17 mouse cellular contexts compared by ENCODE assay signal in the genomic region with DNA sequence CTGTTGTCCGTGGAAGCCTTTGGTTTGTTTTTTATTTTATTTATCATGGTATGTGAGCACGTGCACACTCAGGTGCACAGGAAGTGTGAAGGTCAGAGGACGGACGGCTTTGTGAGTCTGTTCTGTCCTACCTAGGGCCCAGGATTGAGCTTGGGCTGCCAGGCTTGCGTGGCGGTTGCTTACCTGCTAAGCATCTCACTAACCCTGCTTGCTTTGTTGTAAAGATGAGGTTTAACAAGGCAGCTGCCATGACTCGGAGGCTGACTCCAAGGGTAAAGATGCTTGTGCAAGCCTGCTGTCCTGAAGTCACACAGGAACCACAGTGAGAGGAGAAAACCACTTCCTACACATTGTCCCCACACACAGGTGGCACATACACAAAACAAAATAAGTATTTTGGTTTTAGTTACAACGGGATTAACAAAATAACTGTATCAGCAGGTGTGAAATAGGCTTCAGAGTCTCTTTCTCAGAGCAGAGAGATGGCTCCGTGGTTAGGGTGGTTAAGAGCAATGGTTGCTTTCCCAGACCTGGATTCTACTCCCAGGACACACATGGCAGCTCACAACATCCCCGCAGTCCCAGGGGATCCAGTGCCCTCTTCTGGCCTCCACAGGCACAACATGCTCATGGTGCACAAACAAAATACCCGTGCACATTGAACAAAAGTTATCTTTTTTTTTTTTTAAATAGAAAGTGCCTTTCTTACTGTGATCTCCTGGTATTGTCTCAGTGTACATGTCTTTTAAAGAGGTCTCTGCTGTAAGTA. TPM values are rescaled to one million over a fixed set of nuclear protein-coding genes. Genes with fewer than 3 reads are reported as not detected.
A peak's percentile ranks its signal among the peaks of the same experiment; 100 is the strongest.
DNase-seq lines count a peak whose midpoint lies in the region; ATAC-seq and TF ChIP-seq lines count a peak whose summit lies in the region.
"Had no signal": no experiment of that assay in that cellular context is flagged by ENCODE, and none has a peak within 500 bp of the region (broad histone marks: within the 10 kb centered on the region; RNA-seq: fewer than 3 reads in every experiment).

No protein-coding gene starts in this region.

- H3K9me3 ChIP-seq in kidney, embryonic 15.5 days (replicated peaks): no peaks in the 10 kb centered on the region
- H3K9me3 ChIP-seq in ES-Bruce4 (replicated peaks; ENCODE audit: control insufficient read depth, insufficient read depth, low read length, poor library complexity, severe bottlenecking): no peaks in the 10 kb centered on the region
- no peaks in the 10 kb centered on the region for H3K9me3 ChIP-seq in stomach, postnatal 0 days (ENCODE audit: control insufficient read depth, low read length)
- no peaks in the 10 kb centered on the region for H3K9me3 ChIP-seq in midbrain, embryonic 15.5 days
- H3K9me3 ChIP-seq: forebrain, embryonic 12.5 days; limb, embryonic 12.5 days; lung, embryonic 15.5 days; stomach, embryonic 15.5 days had no signal

- H3K4me1 ChIP-seq in kidney, adult 2 months (ENCODE audit: control insufficient read depth, insufficient read depth, low read length): no peaks in the 10 kb centered on the region
- H3K4me1 ChIP-seq in kidney, embryonic 15.5 days: no peaks in the 10 kb centered on the region
- H3K4me1 ChIP-seq in ES-Bruce4 (ENCODE audit: control insufficient read depth, insufficient read depth, low read length): no peaks in the 10 kb centered on the region
- H3K4me1 ChIP-seq in stomach, postnatal 0 days (replicated peaks; ENCODE audit: control insufficient read depth, insufficient read depth): no peaks in the 10 kb centered on the region
- no peaks in the 10 kb centered on the region for H3K4me1 ChIP-seq in midbrain, embryonic 15.5 days
- H3K4me1 ChIP-seq: forebrain, embryonic 12.5 days; limb, embryonic 12.5 days; lung, embryonic 15.5 days; stomach, embryonic 15.5 days had no signal

- TF ChIP-seq EP300 in ES-Bruce4 (IDR thresholded peaks at IDR 0.05; ENCODE audit: insufficient read depth, low read depth, low read length): no peak
- no peak for TF ChIP-seq EP300 in stomach, postnatal 0 days (optimal IDR thresholded peaks at IDR 0.05)

- TF ChIP-seq POLR2A in kidney, adult 2 months (IDR thresholded peaks at IDR 0.05; ENCODE audit: low read depth, low read length): no peak
- TF ChIP-seq POLR2A in ES-Bruce4 (IDR thresholded peaks at IDR 0.05; ENCODE audit: insufficient read depth, low read length): no peak

- no peak overlapping the region for H3K4me3 ChIP-seq in kidney, adult 2 months (ENCODE audit: insufficient read depth, low read depth, low read length)
- no peak overlapping the region for H3K4me3 ChIP-seq in kidney, embryonic 15.5 days (replicated peaks)
- H3K4me3 ChIP-seq in ES-Bruce4 (ENCODE audit: low read depth, low read length): no peak overlapping the region
- no peak overlapping the region for H3K4me3 ChIP-seq in stomach, postnatal 0 days (ENCODE audit: low read depth, low read length)
- H3K4me3 ChIP-seq in midbrain, embryonic 15.5 days: no peak overlapping the region
- H3K4me3 ChIP-seq: forebrain, embryonic 12.5 days; left cerebral cortex, adult 2 months; limb, embryonic 12.5 days; lung, embryonic 15.5 days; stomach, embryonic 15.5 days had no signal

- no peaks in the 10 kb centered on the region for H3K27me3 ChIP-seq in kidney, adult 2 months (replicated peaks; ENCODE audit: control insufficient read depth, insufficient read depth, low read length)
- H3K27me3 ChIP-seq in kidney, embryonic 15.5 days: no peaks in the 10 kb centered on the region
- no peaks in the 10 kb centered on the region for H3K27me3 ChIP-seq in ES-Bruce4 (ENCODE audit: control insufficient read depth, insufficient read depth, low read length, poor library complexity, severe bottlenecking)
- no peaks in the 10 kb centered on the region for H3K27me3 ChIP-seq in stomach, postnatal 0 days (ENCODE audit: control insufficient read depth, insufficient read depth, low read length)
- H3K27me3 ChIP-seq in midbrain, embryonic 15.5 days (replicated peaks): no peaks in the 10 kb centered on the region
- H3K27me3 ChIP-seq: forebrain, embryonic 12.5 days; limb, embryonic 12.5 days; lung, embryonic 15.5 days; stomach, embryonic 15.5 days had no signal

- no peak overlapping the region for H3K27ac ChIP-seq in kidney, adult 2 months (ENCODE audit: insufficient read depth, low read depth, low read length)
- no peak overlapping the region for H3K27ac ChIP-seq in kidney, embryonic 15.5 days
- H3K27ac ChIP-seq in ES-Bruce4 (ENCODE audit: insufficient read depth, low read length): no peak overlapping the region
- no peak overlapping the region for H3K27ac ChIP-seq in stomach, postnatal 0 days (replicated peaks)
- H3K27ac ChIP-seq in midbrain, embryonic 15.5 days: no peak overlapping the region
- H3K27ac ChIP-seq: forebrain, embryonic 12.5 days; hindbrain, embryonic 14.5 days; left cerebral cortex, adult 2 months; limb, embryonic 12.5 days; lung, embryonic 15.5 days; stomach, embryonic 15.5 days had no signal

- peak; percentile 21; the same call in 1 of the 2 replicates for TF ChIP-seq CTCF in kidney, adult 2 months (conservative IDR thresholded peaks at IDR 0.05; ENCODE audit: insufficient read depth, insufficient read length, low read depth, low read length)
- TF ChIP-seq CTCF in ES-Bruce4 (IDR thresholded peaks at IDR 0.05; ENCODE audit: low read depth, low read length): peak; percentile 51
- peak; percentile 45 for TF ChIP-seq CTCF in stomach, postnatal 0 days (IDR thresholded peaks at IDR 0.05; ENCODE audit: low read depth)

- no peak for DNase-seq in kidney, adult 2 months
- DNase-seq in 3T3-L1 (ENCODE audit: low read depth, low spot score): peak; percentile 34
- no peak for DNase-seq in stomach, postnatal 0 days (ENCODE audit: low spot score)
- no peak for DNase-seq in ovary, postnatal 36 days (ENCODE audit: low spot score)
- DNase-seq: adrenal gland, adult 2 months; cerebellum, adult 18-20 months; kidney, adult 8-10 months had no signal

- ATAC-seq in kidney, embryonic 15.5 days (replicated peaks; ENCODE audit: low FRiP score): no peak
- no peak for ATAC-seq in stomach, postnatal 0 days (ENCODE audit: low FRiP score, low TSS enrichment)
- no peak for ATAC-seq in megakaryocyte, adult 5-6 weeks (ENCODE audit: poor library complexity, severe bottlenecking)
- ATAC-seq in midbrain, embryonic 15.5 days (replicated peaks): no peak

- H3K36me3 ChIP-seq in kidney, adult 2 months (ENCODE audit: control insufficient read depth, insufficient read depth, low read length): peaks cover 2% of the 10 kb centered on the region
- H3K36me3 ChIP-seq in kidney, embryonic 15.5 days: peaks cover 93% of the 10 kb centered on the region
- no peaks in the 10 kb centered on the region; the same call in 1 of the 2 replicates for H3K36me3 ChIP-seq in ES-Bruce4 (ENCODE audit: control insufficient read depth, insufficient read depth, low read length, poor library complexity, severe bottlenecking)
- peaks cover 41% of the 10 kb centered on the region for H3K36me3 ChIP-seq in stomach, postnatal 0 days (ENCODE audit: control insufficient read depth, insufficient read depth, low read length)
- peaks cover 63% of the 10 kb centered on the region for H3K36me3 ChIP-seq in midbrain, embryonic 15.5 days (replicated peaks)

- H3K4me2 ChIP-seq in kidney, embryonic 15.5 days: no peak overlapping the region
- no peak overlapping the region for H3K4me2 ChIP-seq in stomach, postnatal 0 days (replicated peaks; ENCODE audit: low read depth)
- no peak overlapping the region for H3K4me2 ChIP-seq in midbrain, embryonic 15.5 days
- H3K4me2 ChIP-seq: forebrain, embryonic 12.5 days; hindbrain, embryonic 14.5 days; limb, embryonic 12.5 days; lung, embryonic 15.5 days; stomach, embryonic 15.5 days had no signal

- H3K9ac ChIP-seq in kidney, embryonic 15.5 days: no peak overlapping the region
- no peak overlapping the region for H3K9ac ChIP-seq in ES-Bruce4 (ENCODE audit: low read depth, poor library complexity, severe bottlenecking)
- no peak overlapping the region for H3K9ac ChIP-seq in stomach, postnatal 0 days (ENCODE audit: low read length)
- H3K9ac ChIP-seq in midbrain, embryonic 15.5 days: no peak overlapping the region
- H3K9ac ChIP-seq: forebrain, embryonic 12.5 days; hindbrain, embryonic 14.5 days; limb, embryonic 12.5 days; lung, embryonic 15.5 days; stomach, embryonic 15.5 days had no signal

- WGBS in kidney, adult 2 months: 92% methylated on average over 11 of the region's 11 CpGs
- WGBS in kidney, embryonic 15.5 days: 96% methylated on average over 11 of the region's 11 CpGs
- WGBS in stomach, postnatal 0 days: 95% methylated on average over 11 of the region's 11 CpGs
- whole genome bisulfite sequencing in midbrain, embryonic 15.5 days: 95% methylated on average over 11 of the region's 11 CpGs

RNA-seq across cellular contexts. Expression of gene Nfkb2, which starts 21.9 kb away (rescaled TPM):
- polyA plus RNA-seq in kidney, adult 2 months (2012; rRNA removed): 21.6 and 25.4 TPM in 2 replicates
- polyA plus RNA-seq in kidney, embryonic 15.5 days (2015; fragmentation: Nextera tagmentation; extraction: Ambion mirVana): 8.3 and 9.8 TPM in 2 replicates
- polyA plus RNA-seq in ES-Bruce4 (2011; ENCODE audit: insufficient read depth, insufficient read length, low read depth, missing spikeins): 17.7 and 20.4 TPM in 2 replicates
- polyA plus RNA-seq in stomach, postnatal 0 days (2015; fragmentation: Nextera tagmentation; extraction: Ambion mirVana): 11.4 and 11.6 TPM in 2 replicates
- total RNA-seq in megakaryocyte, adult 5-6 weeks (2015): 8.1 and 10.0 TPM in 2 replicates
- total RNA-seq in megakaryocyte, adult 5-6 weeks (2017): 14.6 and 20.3 TPM in 2 replicates
- polyA plus RNA-seq in midbrain, embryonic 15.5 days (2015; fragmentation: Nextera tagmentation; extraction: Ambion mirVana): 2.3 and 2.7 TPM in 2 replicates

RNA-seq across cellular contexts. Expression of gene Psd, which starts 44.7 kb away (rescaled TPM):
- polyA plus RNA-seq in kidney, adult 2 months (2012; rRNA removed): 1.9 and 2.7 TPM in 2 replicates
- 3.9 and 7.2 TPM in 2 replicates for polyA plus RNA-seq in kidney, embryonic 15.5 days (2015; fragmentation: Nextera tagmentation; extraction: Ambion mirVana)
- polyA plus RNA-seq in ES-Bruce4 (2011; ENCODE audit: insufficient read depth, insufficient read length, low read depth, missing spikeins): 1.4 and 2.0 TPM in 2 replicates
- 44.9 and 59.2 TPM in 2 replicates for polyA plus RNA-seq in stomach, postnatal 0 days (2015; fragmentation: Nextera tagmentation; extraction: Ambion mirVana)
- 0.11 and 0.36 TPM in 2 replicates for total RNA-seq in megakaryocyte, adult 5-6 weeks (2015)
- not detected in 2 replicates for total RNA-seq in megakaryocyte, adult 5-6 weeks (2017)
- 146 and 148 TPM in 2 replicates for polyA plus RNA-seq in midbrain, embryonic 15.5 days (2015; fragmentation: Nextera tagmentation; extraction: Ambion mirVana)

RNA-seq across cellular contexts. Expression of gene Fbxl15, which starts 45.7 kb away (rescaled TPM):
- 26.1 and 35.8 TPM in 2 replicates for polyA plus RNA-seq in kidney, adult 2 months (2012; rRNA removed)
- polyA plus RNA-seq in kidney, embryonic 15.5 days (2015; fragmentation: Nextera tagmentation; extraction: Ambion mirVana): 18.2 and 20.1 TPM in 2 replicates
- polyA plus RNA-seq in ES-Bruce4 (2011; ENCODE audit: insufficient read depth, insufficient read length, low read depth, missing spikeins): 1.1 TPM in 2 replicates
- polyA plus RNA-seq in stomach, postnatal 0 days (2015; fragmentation: Nextera tagmentation; extraction: Ambion mirVana): 13.2 and 14.8 TPM in 2 replicates
- 1.9 and 2.1 TPM in 2 replicates for total RNA-seq in megakaryocyte, adult 5-6 weeks (2015)
- 1.3 and 1.8 TPM in 2 replicates for total RNA-seq in megakaryocyte, adult 5-6 weeks (2017)
- 48.2 and 54.8 TPM in 2 replicates for polyA plus RNA-seq in midbrain, embryonic 15.5 days (2015; fragmentation: Nextera tagmentation; extraction: Ambion mirVana)

RNA-seq across cellular contexts. Expression of gene Cuedc2, which starts 56.2 kb away (rescaled TPM):
- 69.8 and 72.0 TPM in 2 replicates for polyA plus RNA-seq in kidney, adult 2 months (2012; rRNA removed)
- 158 and 177 TPM in 2 replicates for polyA plus RNA-seq in kidney, embryonic 15.5 days (2015; fragmentation: Nextera tagmentation; extraction: Ambion mirVana)
- 65.5 and 78.3 TPM in 2 replicates for polyA plus RNA-seq in ES-Bruce4 (2011; ENCODE audit: insufficient read depth, insufficient read length, low read depth, missing spikeins)
- polyA plus RNA-seq in stomach, postnatal 0 days (2015; fragmentation: Nextera tagmentation; extraction: Ambion mirVana): 75.3 and 77.5 TPM in 2 replicates
- 31.3 and 33.1 TPM in 2 replicates for total RNA-seq in megakaryocyte, adult 5-6 weeks (2015)
- total RNA-seq in megakaryocyte, adult 5-6 weeks (2017): 108 and 114 TPM in 2 replicates
- polyA plus RNA-seq in midbrain, embryonic 15.5 days (2015; fragmentation: Nextera tagmentation; extraction: Ambion mirVana): 340 and 347 TPM in 2 replicates

RNA-seq across cellular contexts. Expression of gene Mfsd13a, which starts 58.7 kb away (rescaled TPM):
- 34.7 and 43.8 TPM in 2 replicates for polyA plus RNA-seq in kidney, adult 2 months (2012; rRNA removed)
- 12.5 and 15.0 TPM in 2 replicates for polyA plus RNA-seq in kidney, embryonic 15.5 days (2015; fragmentation: Nextera tagmentation; extraction: Ambion mirVana)
- polyA plus RNA-seq in ES-Bruce4 (2011; ENCODE audit: insufficient read depth, insufficient read length, low read depth, missing spikeins): 47.5 and 51.2 TPM in 2 replicates
- 5.3 and 7.7 TPM in 2 replicates for polyA plus RNA-seq in stomach, postnatal 0 days (2015; fragmentation: Nextera tagmentation; extraction: Ambion mirVana)
- total RNA-seq in megakaryocyte, adult 5-6 weeks (2015): 17.2 and 18.1 TPM in 2 replicates
- 8.1 and 11.7 TPM in 2 replicates for total RNA-seq in megakaryocyte, adult 5-6 weeks (2017)
- polyA plus RNA-seq in midbrain, embryonic 15.5 days (2015; fragmentation: Nextera tagmentation; extraction: Ambion mirVana): 11.1 and 11.7 TPM in 2 replicates
